Mouse (Mus musculus) testis, adult 2 months (tissue): ENCODE data around the gene Lrrc18. TPM values are rescaled to one million over a fixed set of nuclear protein-coding genes. Genes with fewer than 3 reads are reported as not detected.

Source experiments
- H3K27ac ChIP-seq: fragments of 200-500 bp; 2 replicates; pipeline ENCODE4 v1.5.1; 2012; ENCODE audit warnings: low read depth, low read length; ENCODE audit not compliant: control insufficient read depth, insufficient read depth
- H3K27me3 ChIP-seq: fragments of 200-500 bp; 2 replicates; pipeline ENCODE4 v1.6.1; 2012; ENCODE audit warnings: mild to moderate bottlenecking, low read length, moderate library complexity; ENCODE audit not compliant: control insufficient read depth, insufficient read depth
- H3K36me3 ChIP-seq: fragments of 200-500 bp; 2 replicates; pipeline ENCODE4 v1.6.1; 2012; ENCODE audit warnings: mild to moderate bottlenecking, low read length; ENCODE audit not compliant: control insufficient read depth, insufficient read depth
- H3K4me1 ChIP-seq: fragments of 200-500 bp; 2 replicates; pipeline ENCODE4 v1.6.1; 2012; ENCODE audit warnings: low read length; ENCODE audit not compliant: control insufficient read depth, insufficient read depth
- H3K4me3 ChIP-seq: fragments of 200-500 bp; 2 replicates; pipeline ENCODE4 v1.5.1; 2012; ENCODE audit warnings: low read depth, mild to moderate bottlenecking, low read length, moderate library complexity, mixed read lengths; ENCODE audit not compliant: control insufficient read depth
- CTCF ChIP-seq: fragments of 200-500 bp; IDR thresholded peaks from 2 replicates; pipeline ENCODE4 v1.5.1; 2012; ENCODE audit warnings: low read depth, mild to moderate bottlenecking, inconsistent platforms, low read length, moderate library complexity; ENCODE audit not compliant: control insufficient read depth, insufficient read depth, insufficient replicate concordance
- POLR2A ChIP-seq: fragments of 200-500 bp; IDR thresholded peaks from 2 replicates; pipeline ENCODE4 v1.6.1; 2012; ENCODE audit warnings: low read depth, mild to moderate bottlenecking, inconsistent platforms, low read length, moderate library complexity; ENCODE audit not compliant: control insufficient read depth
- polyA plus RNA-seq: library from polyadenylated mRNA; depleted of rRNA; stranded (reverse); fragments of >200 nt; gene quantifications from 2 replicates; pipeline ENCODE4 v1.2.3, GENCODE M21; 2012; rRNA removed

The Lrrc18 gene
- 782 and 878 TPM in 2 replicates for polyA plus RNA-seq

DNA sequence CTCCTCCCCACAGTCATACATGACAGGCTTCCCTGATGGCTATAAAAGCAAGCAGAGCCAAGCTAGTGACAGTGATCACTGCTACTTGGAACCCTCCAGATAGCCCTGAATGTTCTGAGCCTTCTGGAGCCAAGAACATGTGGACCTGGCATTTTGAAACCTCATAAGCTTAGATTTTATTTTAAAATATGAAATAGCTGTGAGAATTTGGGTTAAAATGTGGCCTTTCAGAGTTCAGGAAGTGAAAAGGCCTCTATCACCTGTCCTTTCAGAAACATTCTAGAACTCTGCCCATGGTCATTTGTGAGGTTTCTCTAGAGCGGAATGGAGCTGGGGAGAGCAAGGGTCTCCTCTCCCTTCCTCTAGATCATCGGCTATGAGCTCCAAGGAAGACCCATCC lies at the start of gene Lrrc18:
Lrrc18 (plus strand) TSS at position 301 of the 400 bp plus-strand sequence.
- Histone ChIP-seq H3K36me3 (no peaks in the 10 kb centered on the region), H3K27me3 (no peaks in the 10 kb centered on the region), H3K27ac (no peak within 1 kb of the TSS), H3K4me3 (peak within 1 kb of the TSS; percentile 74), H3K4me1 (peaks cover 2% of the 10 kb centered on the region; the same call in 1 of the 2 replicates)
- TF ChIP-seq POLR2A (no peak), CTCF (no peak)

- TF ChIP-seq POLR2A (no peak), CTCF (no peak)
- Histone ChIP-seq H3K4me3 (no peak overlapping the region), H3K4me1 (no peaks in the 10 kb centered on the region), H3K27ac (no peak overlapping the region), H3K27me3 (no peaks in the 10 kb centered on the region), H3K36me3 (no peaks in the 10 kb centered on the region)
Measured at GRCm38 (mm10) chr14:32947512-32947911, 43.7 kb upstream of the Lrrc18 start.

- Histone ChIP-seq H3K36me3 (no peaks in the 10 kb centered on the region), H3K4me3 (no peak overlapping the region), H3K27me3 (no peaks in the 10 kb centered on the region), H3K27ac (no peak overlapping the region), H3K4me1 (no peaks in the 10 kb centered on the region)
- TF ChIP-seq POLR2A (no peak), CTCF (no peak)
Measured at GRCm38 (mm10) chr14:32950312-32951301, 40.6 kb upstream of the Lrrc18 start.

DNA sequence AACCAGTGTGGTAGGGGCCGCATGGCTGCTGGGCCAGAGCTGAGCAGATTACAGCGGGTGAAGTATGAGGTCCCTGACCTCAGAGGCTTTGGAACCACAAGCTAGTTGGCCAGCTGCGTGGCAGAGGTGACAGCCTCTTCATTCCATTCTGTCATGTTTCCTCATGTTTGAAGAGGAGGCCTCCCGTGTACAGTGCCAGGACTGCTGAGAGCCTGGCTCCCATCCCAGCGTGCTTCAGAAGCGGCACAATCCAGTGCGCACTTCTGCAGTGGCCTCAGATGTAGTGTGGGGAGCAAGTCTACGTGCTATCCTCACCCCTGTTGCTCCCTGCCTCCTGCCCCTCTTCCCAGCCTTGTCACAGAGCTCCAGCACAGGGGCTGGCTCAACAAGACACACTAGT lies 34.7 kb upstream of the Lrrc18 start:
- Histone ChIP-seq H3K4me1 (no peaks in the 10 kb centered on the region), H3K36me3 (no peaks in the 10 kb centered on the region), H3K4me3 (no peak overlapping the region), H3K27me3 (no peaks in the 10 kb centered on the region), H3K27ac (no peak overlapping the region)
- TF ChIP-seq POLR2A: no peak
- no peak for TF ChIP-seq CTCF

GRCm38 (mm10) chr14:32958671-32959070 lies 32.5 kb upstream of the Lrrc18 start:
- no peak overlapping the region for H3K27ac ChIP-seq
- TF ChIP-seq POLR2A (no peak), CTCF (no peak)
- no peaks in the 10 kb centered on the region for H3K4me1 ChIP-seq
- H3K4me3 ChIP-seq: no peak overlapping the region
- no peaks in the 10 kb centered on the region for H3K27me3 ChIP-seq
- no peaks in the 10 kb centered on the region for H3K36me3 ChIP-seq

GRCm38 (mm10) chr14:32960481-32960880 lies 30.7 kb upstream of the Lrrc18 start:
- Histone ChIP-seq H3K36me3 (no peaks in the 10 kb centered on the region), H3K4me3 (no peak overlapping the region), H3K4me1 (no peaks in the 10 kb centered on the region), H3K27ac (no peak overlapping the region), H3K27me3 (no peaks in the 10 kb centered on the region)
- no peak for TF ChIP-seq POLR2A
- peak; percentile 83 for TF ChIP-seq CTCF

GRCm38 (mm10) chr14:32964742-32965141 lies 26.4 kb upstream of the Lrrc18 start:
- H3K36me3 ChIP-seq: no peaks in the 10 kb centered on the region
- no peaks in the 10 kb centered on the region for H3K27me3 ChIP-seq
- no peak overlapping the region for H3K4me3 ChIP-seq
- TF ChIP-seq CTCF (no peak), POLR2A (no peak)
- no peaks in the 10 kb centered on the region for H3K4me1 ChIP-seq
- H3K27ac ChIP-seq: no peak overlapping the region
